Mouse (Mus musculus) layer of hippocampus, adult 11-12 months (tissue): ENCODE measurements at regions not wholly inside any gene's neighbourhood (a gene's known extent, or its start where the extent isn't known, plus 50 kb on each side); places are given as distances from the start of the nearest gene placed in this dataset.
"Not testable (repeated sequence)": the region's sequence is repeated elsewhere in the genome, so short reads cannot be mapped to it uniquely, and the experiment has no call there.

Experiments used
- DNase-seq: peaks from one replicate; pipeline ENCODE4 v3.0.0; 2022; ENCODE audit warnings: low spot score

- no peak for DNase-seq
Measured at GRCm38 (mm10) chr10:53482919-53483318, 103.2 kb upstream of the Cep85l start.

- DNase-seq, result no peak
Measured at GRCm38 (mm10) chr10:53470200-53470599, 90.5 kb upstream of the Cep85l start.

GRCm38 (mm10) chr10:53469611-53470010 is 89.9 kb upstream of the Cep85l start:
- no peak for DNase-seq

GRCm38 (mm10) chr10:53468293-53468545 is 88.5 kb upstream of the Cep85l start:
- DNase-seq, result no peak

GRCm38 (mm10) chr10:53467472-53468292 is 87.9 kb upstream of the Cep85l start:
- DNase-seq, result no peak

- DNase-seq, result no peak
Measured at GRCm38 (mm10) chr10:53466851-53467250, 87.1 kb upstream of the Cep85l start.

GRCm38 (mm10) chr10:53466261-53466660 is 86.5 kb upstream of the Cep85l start:
- DNase-seq, result no peak

- no peak for DNase-seq
Measured at GRCm38 (mm10) chr10:53464581-53464980, 84.8 kb upstream of the Cep85l start.

GRCm38 (mm10) chr10:53464006-53464405 is 84.3 kb upstream of the Cep85l start:
- no peak for DNase-seq

- no peak for DNase-seq
Measured at GRCm38 (mm10) chr10:53463471-53463870, 83.7 kb upstream of the Cep85l start.

- no peak for DNase-seq
Measured at GRCm38 (mm10) chr10:53462449-53463308, 82.9 kb upstream of the Cep85l start.

GRCm38 (mm10) chr10:53461070-53461781 is 81.5 kb upstream of the Cep85l start:
- DNase-seq, result no peak

GRCm38 (mm10) chr10:53459706-53460105 is 80.0 kb upstream of the Cep85l start:
- not testable (repeated sequence) for DNase-seq

- DNase-seq, result no peak
Measured at GRCm38 (mm10) chr10:53456027-53456713, 76.4 kb upstream of the Cep85l start.

- DNase-seq, result no peak
Measured at GRCm38 (mm10) chr10:53444789-53445188, 65.0 kb upstream of the Cep85l start.

GRCm38 (mm10) chr10:53443443-53443842 is 63.7 kb upstream of the Cep85l start:
- DNase-seq, result no peak

- DNase-seq, result no peak
Measured at GRCm38 (mm10) chr10:53442912-53443311, 63.2 kb upstream of the Cep85l start.

- no peak for DNase-seq
Measured at GRCm38 (mm10) chr10:53440251-53440650, 60.5 kb upstream of the Cep85l start.

GRCm38 (mm10) chr10:53438388-53438787 is 58.6 kb upstream of the Cep85l start:
- DNase-seq, result no peak

- DNase-seq, result no peak
Measured at GRCm38 (mm10) chr10:53437724-53438123, 58.0 kb upstream of the Cep85l start.

- no peak for DNase-seq
Measured at GRCm38 (mm10) chr10:53436023-53436475, 56.3 kb upstream of the Cep85l start.
